Mouse (Mus musculus): ENCODE data around the gene Lrp5.
A peak's percentile ranks its signal among the peaks of the same experiment; 100 is the strongest.

The Lrp5 gene

GRCm38 (mm10) chr19:3686215-3686894 is at the start of gene Lrp5:
Lrp5 (minus strand) TSS chr19:3686564.
- DNase-seq (ENCODE audit: low spot score in 2 of 2), result peak; percentile 33 to 62

- no peak for DNase-seq (ENCODE audit: low spot score in 2 of 2)
These were observed 49.6 kb upstream of the Lrp5 start for GRCm38 (mm10) chr19:3736001-3736400.

- DNase-seq (ENCODE audit: low spot score in 2 of 2), result peak; percentile 14 to 17
These were observed 44.6 kb upstream of the Lrp5 start for GRCm38 (mm10) chr19:3730781-3731646.

GRCm38 (mm10) chr19:3728901-3729300 is 42.5 kb upstream of the Lrp5 start:
- DNase-seq (ENCODE audit: low spot score in 2 of 2), result no peak

GRCm38 (mm10) chr19:3724779-3725178 is 38.4 kb upstream of the Lrp5 start:
- DNase-seq (ENCODE audit: low spot score in 2 of 2), result peak; percentile 58 to 74

- peak; percentile 29 to 45 for DNase-seq (ENCODE audit: low spot score in 2 of 2)
These were observed 37.5 kb upstream of the Lrp5 start for GRCm38 (mm10) chr19:3723904-3724303.

- no peak for DNase-seq (ENCODE audit: low spot score in 2 of 2)
These were observed 36.8 kb upstream of the Lrp5 start for GRCm38 (mm10) chr19:3723170-3723569.

- DNase-seq (ENCODE audit: low spot score in 2 of 2), result no peak
These were observed 33.1 kb upstream of the Lrp5 start for GRCm38 (mm10) chr19:3719362-3719891.

GRCm38 (mm10) chr19:3718481-3719361 is 32.4 kb upstream of the Lrp5 start:
- peak; percentile 40 to 75 for DNase-seq (ENCODE audit: low spot score in 2 of 2)

GRCm38 (mm10) chr19:3714381-3714780 is 28.0 kb upstream of the Lrp5 start:
- no peak for DNase-seq (ENCODE audit: low spot score in 2 of 2)

GRCm38 (mm10) chr19:3710436-3710835 is 24.1 kb upstream of the Lrp5 start:
- DNase-seq (ENCODE audit: low spot score in 2 of 2), result no peak

- no peak for DNase-seq (ENCODE audit: low spot score in 2 of 2)
These were observed 22.8 kb upstream of the Lrp5 start for GRCm38 (mm10) chr19:3709013-3709787.

GRCm38 (mm10) chr19:3708078-3709012 is 22.0 kb upstream of the Lrp5 start, which contains the start of gene 1810055G02Rik:
1810055G02Rik (plus strand) TSS chr19:3708293.
- peak; percentile 90 to 95 for DNase-seq (ENCODE audit: low spot score in 2 of 2)

GRCm38 (mm10) chr19:3707553-3707952 is 21.2 kb upstream of the Lrp5 start:
- DNase-seq (ENCODE audit: low spot score in 2 of 2), result no peak

- peak in 1 of 2 experiments; percentile 39 for DNase-seq (ENCODE audit: low spot score in 2 of 2)
These were observed 19.9 kb upstream of the Lrp5 start for GRCm38 (mm10) chr19:3706258-3706657.

GRCm38 (mm10) chr19:3702460-3702859 is 16.1 kb upstream of the Lrp5 start:
- DNase-seq (ENCODE audit: low spot score in 2 of 2), result no peak

GRCm38 (mm10) chr19:3699508-3700438 is 13.4 kb upstream of the Lrp5 start:
- DNase-seq (ENCODE audit: low spot score in 2 of 2), result peak; percentile 79 to 86

- DNase-seq (ENCODE audit: low spot score in 2 of 2), result no peak
These were observed 11.7 kb upstream of the Lrp5 start for GRCm38 (mm10) chr19:3698035-3698434.

GRCm38 (mm10) chr19:3695976-3696375 is 9.6 kb upstream of the Lrp5 start:
- no peak for DNase-seq (ENCODE audit: low spot score in 2 of 2)
